Mouse (Mus musculus): ENCODE measurements around the gene Cd83.

Cd83 gene

DNA sequence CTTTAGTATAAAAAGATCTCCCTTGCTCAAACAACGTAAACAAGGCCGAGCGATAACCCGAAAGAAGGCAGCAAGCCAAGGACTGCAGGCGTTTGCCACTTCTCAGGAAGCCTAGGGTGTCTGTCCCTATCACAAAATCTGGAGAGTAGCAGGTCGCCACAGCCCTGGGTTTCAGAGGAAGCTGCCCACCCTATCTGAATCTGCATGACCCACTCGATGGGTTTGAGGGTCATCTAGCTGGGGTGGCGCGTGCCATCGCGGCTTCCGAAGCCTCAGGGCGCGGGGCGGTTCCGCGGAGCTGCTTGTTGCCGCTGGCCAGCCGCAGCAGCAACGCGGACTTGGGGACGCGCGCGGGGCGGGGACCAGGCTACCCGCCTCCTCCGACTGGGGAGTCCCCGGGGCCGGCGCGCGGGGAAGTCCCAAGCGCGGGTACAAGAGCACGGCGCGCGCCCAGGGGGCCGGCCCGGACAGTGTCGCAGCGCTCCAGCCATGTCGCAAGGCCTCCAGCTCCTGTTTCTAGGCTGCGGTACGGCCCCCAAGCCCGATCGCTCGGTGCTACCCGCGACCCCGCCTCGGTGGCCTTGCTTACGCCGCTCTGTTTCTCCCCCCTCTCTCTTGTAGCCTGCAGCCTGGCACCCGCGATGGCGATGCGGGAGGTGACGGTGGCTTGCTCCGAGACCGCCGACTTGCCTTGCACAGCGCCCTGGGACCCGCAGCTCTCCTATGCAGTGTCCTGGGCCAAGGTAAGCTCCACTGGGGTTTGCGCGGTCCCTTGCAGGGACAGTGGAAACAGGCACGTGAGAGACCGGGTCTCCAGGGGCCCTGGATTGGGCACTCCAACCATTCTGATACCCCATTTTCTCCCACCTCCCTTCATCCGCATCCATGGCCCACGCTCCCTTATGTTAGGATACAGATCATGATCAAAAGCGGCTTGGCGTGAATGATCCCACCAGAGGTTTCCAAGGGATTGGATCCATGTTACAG, at the start of gene Cd83:
Gene Cd83, plus strand, starts transcription at position 51 of the 987 bp plus-strand sequence.
- DNase-seq (ENCODE audit: low read depth, low spot score): peak; percentile 87

DNA sequence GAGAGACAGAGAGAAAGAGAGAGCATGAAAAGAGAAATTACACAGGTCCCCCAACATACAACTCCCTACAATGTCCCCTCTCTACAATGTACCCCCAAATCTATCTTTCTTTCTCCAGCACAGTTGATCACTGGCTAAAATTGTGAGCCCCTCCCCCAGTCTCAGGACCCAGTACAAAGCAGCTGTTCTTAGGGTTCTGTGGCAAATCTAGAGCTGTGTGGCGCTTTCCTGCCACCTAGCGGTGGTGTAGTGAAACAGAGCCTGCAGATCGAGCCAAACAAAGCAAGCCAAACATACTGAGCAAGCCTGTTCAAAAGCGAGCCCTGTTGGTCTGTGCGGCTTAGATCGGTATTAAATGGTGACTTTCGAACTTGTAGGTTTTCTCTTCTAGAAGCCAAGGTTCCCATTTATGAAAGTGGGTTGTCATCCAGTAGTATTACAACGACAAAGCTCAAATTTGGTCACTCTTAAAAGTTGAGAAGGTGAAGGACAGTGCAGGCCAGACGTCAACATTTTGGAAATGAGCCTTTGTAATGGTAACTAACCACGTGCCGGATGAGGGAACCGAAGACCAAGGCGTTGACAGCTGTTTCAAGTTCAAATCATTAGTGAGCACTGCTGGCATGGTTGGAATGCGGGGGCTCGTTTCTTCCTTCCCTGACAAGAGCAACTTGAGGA, 44.8 kb upstream of the Cd83 start:
- DNase-seq (ENCODE audit: low read depth, low spot score): peak; percentile 89

DNA sequence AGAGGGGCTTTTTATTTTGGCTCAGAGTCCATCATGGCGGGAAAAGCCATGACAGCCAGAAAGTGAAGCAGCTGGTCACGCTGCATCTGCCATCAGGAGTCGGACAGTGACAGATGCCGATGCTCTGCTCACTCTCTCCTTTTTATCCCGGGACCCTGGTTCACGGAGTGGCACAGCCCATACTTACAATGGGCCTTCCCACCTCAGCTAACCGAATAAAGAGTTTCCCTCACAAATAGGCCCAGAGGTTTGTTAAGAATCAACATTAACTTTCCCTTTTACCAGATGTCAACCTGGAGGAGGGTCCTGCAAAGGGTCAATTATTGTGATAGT, 44.3 kb upstream of the Cd83 start:
- no peak for DNase-seq (ENCODE audit: low read depth, low spot score)

DNA sequence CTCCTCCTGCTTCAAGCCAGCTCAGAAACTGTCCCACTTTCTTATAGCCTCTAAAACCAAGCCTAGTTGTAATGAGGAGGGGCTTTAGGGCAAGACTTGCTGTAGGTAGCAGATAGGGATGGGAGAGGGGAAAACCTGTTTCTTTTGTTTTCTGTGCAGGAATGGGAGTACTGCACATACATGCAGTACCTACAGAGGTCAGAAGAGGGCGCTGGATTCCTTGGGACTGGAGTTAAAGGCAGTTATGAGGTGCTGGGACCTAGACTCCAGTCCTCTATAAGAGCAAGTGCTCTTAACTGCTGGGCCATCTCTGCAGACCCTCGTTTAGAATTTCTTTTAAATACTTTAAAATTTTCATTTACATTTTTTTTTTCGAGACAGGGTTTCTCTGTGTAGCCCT, 41.9 kb upstream of the Cd83 start:
- DNase-seq (ENCODE audit: low read depth, low spot score): no peak

DNA sequence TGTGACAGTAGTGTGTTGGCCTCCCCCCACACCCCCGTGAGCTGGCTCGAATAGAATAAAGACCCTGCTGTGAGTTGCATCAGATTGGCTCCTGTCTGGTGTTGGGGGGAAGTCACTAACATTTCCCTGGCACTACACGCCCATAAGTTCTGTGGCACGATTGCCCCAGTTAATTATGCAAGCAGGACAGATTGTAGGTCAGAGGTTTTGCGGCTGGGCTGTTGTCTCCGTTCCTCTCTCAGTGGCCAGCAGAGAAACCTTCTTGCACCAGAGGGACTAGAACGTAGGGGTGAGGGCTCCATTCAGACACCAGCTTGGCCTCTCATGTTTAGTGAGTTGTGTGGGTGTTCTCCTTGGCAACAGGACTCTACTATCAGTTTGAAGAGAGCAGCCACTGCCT, 40.3 kb upstream of the Cd83 start:
- no peak for DNase-seq (ENCODE audit: low read depth, low spot score)

DNA sequence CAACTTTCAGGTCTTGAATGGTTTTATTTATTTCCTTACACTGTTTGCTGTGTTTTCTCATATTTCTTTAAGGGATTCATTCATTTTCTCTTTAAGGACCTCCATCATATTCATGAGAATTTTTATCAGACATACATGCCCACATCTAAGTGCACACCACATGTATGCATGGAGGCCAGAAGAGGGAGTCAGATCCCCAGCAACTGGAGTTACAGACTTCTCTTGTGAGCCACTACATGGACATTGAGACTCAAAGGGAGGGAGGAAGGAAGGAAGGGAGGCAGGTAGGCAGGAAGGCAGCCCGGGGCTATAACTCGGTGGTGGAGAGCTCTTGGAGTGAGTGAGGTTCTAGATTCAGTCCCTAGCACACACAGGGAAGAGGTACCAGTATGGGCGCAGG, 34.3 kb upstream of the Cd83 start:
- DNase-seq (ENCODE audit: low read depth, low spot score): peak; percentile 74

DNA sequence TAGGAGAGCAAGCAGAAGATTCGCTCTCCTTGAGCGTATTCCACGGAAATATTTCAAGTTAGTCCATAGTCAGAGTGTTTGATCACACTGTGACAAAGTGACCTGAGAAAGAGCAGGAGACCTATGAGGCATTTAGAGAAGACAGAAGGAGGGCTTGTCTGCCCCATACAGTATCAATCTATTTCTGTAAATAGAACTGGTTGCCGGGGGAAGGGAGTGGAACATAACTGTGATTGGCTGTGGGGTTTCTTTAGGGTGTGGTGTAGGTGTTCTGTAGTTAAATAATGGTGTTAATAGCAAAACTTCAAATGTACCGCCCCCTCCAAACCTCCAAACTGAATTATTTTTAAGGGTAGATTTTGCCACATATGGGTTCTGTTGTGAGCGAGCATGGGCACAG, 33.6 kb upstream of the Cd83 start:
- DNase-seq (ENCODE audit: low read depth, low spot score): peak; percentile 56

DNA sequence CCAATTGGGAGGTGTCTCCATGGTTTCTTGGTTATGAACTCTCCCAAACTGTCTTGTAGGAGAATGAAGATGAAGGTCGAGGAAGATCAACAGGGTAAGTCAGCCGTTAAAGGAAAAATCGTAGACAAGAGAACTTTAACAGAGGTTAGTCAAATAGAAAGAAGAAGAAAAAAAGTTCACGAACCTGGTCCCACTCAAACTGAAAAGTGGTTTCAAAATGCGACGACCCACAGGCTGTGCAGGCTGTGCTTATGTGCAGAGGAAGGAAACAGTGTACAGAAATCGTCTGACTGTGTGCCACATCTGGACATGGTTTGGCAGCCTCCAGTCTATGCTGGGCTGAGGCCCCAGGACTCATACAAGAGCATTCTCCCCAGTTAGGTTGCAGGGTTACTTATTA, 32.2 kb upstream of the Cd83 start:
- peak; percentile 49 for DNase-seq (ENCODE audit: low read depth, low spot score)

DNA sequence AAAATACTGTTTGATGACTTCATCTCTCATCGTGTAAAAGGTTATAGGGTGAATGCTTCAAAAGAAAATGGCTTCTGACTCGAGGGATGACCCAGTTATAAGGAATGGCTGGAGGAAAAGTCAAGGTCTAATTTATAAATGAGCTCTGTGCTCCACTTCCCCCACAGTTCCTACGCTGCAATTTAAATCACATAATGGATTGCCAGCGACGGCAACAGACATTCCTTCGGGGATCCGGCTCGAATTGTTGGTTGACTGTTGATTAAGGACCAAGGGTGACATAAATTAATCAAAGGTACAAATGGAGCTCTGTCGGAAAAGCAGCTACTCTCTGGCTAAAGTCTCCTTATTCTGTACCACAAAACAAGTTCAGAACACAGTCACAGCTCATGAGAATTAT, 30.9 kb upstream of the Cd83 start:
- no peak for DNase-seq (ENCODE audit: low read depth, low spot score)

DNA sequence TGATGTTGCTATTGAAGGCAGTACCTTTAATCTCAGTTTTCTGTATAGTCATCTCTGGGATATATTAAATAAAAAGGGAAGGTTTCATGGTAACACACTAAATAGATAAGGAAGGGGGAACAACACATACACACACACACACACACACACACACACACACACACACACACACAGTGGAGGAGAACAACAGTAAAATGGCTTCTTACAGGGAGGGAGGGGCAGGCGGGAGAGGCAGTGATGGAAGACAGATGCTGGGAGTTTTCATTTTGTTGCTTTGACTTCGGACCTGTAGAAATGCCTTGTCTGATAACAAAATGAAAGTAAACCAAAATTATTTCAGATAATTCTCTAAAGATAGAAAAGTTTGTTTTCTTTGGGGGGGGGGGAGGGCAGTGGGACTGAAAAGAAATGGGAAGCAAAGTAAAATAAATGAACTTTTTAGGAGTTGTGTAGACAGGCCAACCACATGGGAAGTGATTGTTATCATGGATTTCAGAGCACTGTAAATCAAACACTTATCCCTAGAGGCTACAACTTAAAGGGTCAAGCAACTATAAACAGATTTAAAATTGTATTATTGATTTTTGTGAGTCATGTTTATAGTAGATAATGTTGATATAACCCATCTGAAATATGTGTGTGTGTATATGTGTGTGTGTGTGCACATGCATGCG, 30.0 kb upstream of the Cd83 start:
- no peak for DNase-seq (ENCODE audit: low read depth, low spot score)

DNA sequence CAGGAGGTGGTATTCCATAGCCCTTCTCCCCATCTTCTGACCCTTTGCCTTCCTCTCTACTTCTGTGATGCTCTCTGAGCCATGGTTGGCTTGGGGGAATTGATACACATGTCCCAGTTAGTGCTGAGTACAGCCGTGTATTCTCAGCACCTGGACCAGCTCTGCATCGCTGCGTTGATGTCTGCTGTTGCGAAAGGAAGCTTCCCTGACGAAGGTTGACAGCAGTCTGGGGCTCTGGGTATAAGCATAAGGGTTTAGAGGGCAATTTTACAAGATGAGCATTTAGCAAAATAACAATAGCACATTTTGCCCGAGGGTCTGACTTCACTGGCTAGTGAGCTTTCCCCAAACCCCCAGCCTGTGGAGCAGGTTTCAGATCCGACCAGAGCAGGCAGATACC, 29.0 kb upstream of the Cd83 start:
- DNase-seq (ENCODE audit: low read depth, low spot score): no peak

DNA sequence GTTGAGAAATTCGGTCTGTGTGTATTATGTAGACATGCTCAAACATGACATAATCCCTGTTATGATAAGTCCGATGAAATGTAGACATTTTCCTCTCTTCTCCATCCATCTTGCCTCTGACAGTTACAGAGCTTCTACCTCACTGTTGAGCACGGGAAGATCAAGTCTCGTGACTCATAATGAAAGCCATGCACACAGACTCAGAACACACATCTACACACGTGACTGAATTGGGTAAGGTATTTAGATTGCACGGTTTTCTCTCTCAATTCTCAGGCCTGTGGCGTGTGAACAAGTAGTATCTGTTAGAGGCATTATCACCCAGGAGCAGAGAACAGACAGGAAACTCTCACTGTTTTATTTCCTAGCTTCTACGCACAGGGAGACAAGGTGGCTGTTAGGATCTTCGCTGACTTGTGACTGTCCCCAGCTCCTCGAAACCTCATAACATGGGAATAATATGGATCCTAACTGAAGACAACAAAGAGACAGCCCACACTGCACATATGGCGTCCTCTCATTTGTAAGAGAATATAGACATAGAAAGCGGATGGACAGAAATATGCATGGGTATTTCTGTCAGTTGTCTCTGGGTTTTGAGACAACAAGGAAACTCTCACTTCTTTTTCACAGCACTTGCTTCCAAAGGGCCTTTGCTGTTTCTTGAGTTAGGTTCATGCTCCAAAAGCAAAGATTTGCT, 23.3 kb upstream of the Cd83 start:
- DNase-seq (ENCODE audit: low read depth, low spot score): peak; percentile 80

DNA sequence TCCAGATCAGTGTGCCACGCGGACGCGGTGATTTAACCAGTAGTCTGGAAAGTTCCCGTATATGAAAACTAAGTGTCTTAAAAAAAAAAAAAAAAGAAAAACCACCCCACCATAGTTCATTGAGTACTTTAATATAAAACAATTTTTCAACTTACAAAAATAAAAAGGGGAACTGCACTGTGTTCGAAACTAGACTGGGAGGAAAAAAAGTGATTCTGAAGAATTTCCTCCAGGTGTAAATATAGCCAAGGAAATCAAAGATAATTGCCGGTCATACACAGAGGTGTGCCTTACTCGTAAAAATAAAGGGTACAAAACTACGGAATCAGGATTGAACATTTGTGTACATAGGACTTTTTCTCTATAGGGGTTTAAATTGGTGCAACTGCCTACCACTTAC, 21.7 kb upstream of the Cd83 start:
- DNase-seq (ENCODE audit: low read depth, low spot score): no peak

DNA sequence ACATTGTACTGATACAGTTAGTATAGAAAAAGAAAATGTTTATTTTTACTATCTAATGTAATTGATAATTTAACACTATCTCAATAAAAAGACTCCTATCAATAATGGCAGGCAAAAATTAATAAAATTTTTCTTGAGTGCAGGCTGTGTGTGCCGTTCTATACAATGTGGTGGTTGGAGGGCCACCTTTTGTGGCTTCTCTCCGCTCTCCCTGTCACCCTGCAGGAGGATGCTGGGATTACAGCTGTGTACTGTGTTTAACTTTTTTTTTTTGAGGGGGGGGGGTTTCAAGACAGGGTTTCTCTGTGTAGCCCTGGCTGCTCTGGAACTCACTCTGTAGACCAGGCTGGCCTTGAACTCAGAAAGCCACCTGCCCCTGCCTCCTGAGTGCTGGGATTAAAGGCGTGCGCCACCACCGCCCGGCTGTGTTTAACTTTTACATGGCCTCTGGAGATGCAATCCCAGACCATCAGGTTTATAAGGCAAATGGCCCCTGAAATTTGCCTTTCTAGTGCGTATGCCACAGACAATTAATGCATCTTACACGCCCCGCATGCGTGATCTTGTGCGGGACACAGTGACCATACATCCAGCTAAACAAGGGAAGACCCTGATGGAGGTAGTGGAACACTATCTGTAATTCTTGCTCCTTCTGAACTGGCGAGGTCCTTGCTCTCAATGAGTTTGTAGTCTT, 21.1 kb upstream of the Cd83 start:
- DNase-seq (ENCODE audit: low read depth, low spot score): no peak

DNA sequence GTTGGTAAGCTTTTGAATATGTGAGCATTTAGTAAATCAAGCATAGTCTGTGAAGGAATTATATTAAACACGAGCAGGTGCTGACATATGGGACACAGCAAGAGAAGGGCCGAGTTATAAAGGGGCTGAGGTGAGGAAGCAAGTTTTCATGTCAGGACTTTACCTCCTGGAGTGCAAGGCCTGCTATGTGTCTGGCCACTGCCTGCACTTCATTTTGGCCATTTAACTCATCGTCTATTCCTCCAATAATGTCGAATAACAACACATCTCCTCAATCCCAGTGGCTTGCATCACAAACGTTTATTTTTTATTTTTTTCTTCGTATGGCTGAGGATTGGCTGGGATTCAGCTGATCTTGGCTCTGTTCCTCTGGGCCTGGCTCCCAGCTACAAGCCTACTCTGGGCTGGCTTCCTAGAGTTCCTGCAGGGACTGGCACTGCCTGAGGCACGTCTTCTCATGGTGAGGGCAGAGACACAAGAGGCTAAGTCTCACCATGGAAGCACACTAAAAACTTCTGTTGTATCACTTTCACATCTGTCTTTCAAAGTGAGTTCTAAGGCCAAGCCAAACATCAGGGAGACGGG, 20.5 kb upstream of the Cd83 start:
- no peak for DNase-seq (ENCODE audit: low read depth, low spot score)

DNA sequence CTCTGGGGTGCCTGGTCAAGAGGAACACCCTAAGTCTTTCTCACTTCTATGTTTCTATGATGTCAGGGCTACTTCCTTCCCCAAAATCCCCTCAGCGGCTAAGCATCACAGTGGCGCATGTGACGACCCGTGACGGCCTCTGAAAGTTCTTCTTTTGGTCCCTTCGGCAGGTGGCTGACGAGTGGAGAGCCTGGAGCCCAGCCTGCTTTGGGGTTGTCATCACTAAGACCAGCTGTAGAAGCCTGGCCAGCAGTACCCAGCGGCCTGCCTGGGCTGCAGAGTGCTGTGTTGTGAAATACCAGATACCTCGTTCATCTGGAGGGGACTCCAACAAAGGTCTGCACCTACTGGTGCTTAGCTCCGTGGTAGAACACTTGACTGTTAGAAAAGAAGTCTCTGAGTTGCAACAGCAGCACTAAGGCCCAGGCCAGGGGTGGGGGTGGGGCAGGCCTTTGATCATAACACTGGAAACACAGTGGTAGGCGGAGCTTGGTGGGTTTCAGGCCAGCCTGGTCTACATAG, 19.2 kb upstream of the Cd83 start:
- DNase-seq (ENCODE audit: low read depth, low spot score): peak; percentile 74

DNA sequence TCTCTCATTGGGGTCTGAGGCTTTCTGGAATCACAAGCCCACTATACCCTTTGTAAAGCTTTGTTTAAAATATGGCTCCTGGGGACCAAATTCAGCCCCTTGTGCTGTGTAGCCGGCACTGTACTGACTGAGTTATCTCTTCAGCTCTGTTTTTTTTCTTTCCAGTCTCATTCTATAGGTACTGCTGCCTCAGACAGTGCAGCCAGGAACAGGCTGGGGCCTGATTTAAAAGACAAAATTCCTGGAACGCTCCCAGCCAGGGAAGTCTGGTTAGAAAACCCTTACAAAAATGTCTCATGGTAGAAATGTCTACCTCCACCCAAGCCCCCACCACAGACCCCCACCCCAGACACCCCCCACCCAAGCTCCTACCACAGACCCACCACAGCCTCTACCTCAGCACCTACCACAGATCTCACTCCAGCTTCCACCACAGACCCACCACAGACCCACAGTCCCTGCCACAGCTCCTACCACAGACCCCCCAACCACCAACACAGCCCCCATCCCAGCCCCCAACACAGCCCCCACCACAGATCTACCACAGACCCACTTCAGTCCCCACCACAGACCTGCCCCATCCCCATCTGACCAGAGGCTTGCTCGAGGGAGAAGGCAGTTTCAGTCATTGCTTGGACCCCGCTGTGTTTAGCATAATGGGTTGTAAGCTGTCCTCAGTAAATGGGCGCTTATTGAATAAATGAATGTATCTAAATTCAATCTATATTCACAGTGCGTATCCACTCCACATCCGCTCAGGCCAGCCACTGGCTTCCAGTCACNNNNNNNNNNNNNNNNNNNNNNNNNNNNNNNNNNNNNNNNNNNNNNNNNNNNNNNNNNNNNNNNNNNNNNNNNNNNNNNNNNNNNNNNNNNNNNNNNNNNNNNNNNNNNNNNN, 17.5 kb upstream of the Cd83 start:
- DNase-seq (ENCODE audit: low read depth, low spot score): peak; percentile 61

DNA sequence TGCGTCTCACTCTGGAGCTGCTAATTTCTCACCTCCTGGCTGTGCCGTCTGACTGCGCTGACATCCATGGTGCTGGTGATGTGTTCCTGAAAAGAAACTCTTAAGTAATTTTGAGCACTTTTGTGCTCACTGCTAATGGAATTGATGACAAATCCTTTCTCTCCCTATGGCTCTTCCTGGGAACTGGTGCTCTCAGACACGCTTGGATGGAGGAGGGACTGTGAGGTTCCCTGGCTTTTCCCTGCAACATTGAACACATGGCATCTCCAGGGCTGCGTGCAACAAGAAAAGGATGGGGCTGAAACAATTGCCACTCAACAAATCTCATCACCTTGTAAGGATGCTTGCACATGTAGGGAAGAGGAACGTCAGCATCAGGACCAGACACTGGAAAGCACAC, 11.6 kb upstream of the Cd83 start:
- no peak for DNase-seq (ENCODE audit: low read depth, low spot score)

DNA sequence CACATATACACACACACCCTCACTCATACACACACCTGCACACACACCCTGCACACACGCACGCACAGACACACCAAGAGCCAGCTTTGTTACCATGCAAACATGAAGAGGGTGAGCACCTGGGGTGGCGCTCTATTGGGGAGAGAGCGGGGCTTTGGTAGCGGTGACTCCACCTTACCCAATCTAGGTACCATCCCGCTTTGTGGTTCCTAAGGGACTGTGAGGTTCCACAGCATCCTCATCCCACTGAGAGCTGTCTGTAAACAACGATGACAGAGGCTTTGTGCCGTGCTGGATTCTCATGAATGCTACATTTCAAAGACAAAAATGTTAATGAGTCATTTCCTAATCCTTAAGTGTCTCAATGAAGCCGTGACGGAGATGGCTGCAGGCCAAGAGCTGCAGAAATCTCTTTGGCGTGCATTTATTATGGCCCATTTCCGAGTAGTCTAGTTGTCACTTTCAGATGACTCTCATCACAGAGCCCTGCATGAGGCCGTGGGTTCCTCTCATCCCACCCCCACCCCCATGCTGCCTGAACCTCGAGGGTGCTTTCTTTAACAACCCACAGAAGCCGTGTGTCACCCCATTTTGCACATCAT, 10.5 kb upstream of the Cd83 start:
- DNase-seq (ENCODE audit: low read depth, low spot score): peak; percentile 78

Data from CD4-positive, CD25-positive, alpha-beta regulatory T cell, adult 2 months (primary cell).